Mouse (Mus musculus): ENCODE measurements around the gene Olfr1054.

- TF ChIP-seq EP300 (IDR thresholded peaks at IDR 0.05) = no peak
- TF ChIP-seq CTCF (IDR thresholded peaks at IDR 0.05) = no peak
Observed at GRCm38 (mm10) chr2:86378293-86378692, 43.1 kb upstream of the Olfr1054 start, which contains the start of gene Olfr1057.

Data from lung, postnatal 0 days (tissue).